Mouse (Mus musculus): Measurements from ENCODE around the gene Tle3.

The Tle3 gene

DNA sequence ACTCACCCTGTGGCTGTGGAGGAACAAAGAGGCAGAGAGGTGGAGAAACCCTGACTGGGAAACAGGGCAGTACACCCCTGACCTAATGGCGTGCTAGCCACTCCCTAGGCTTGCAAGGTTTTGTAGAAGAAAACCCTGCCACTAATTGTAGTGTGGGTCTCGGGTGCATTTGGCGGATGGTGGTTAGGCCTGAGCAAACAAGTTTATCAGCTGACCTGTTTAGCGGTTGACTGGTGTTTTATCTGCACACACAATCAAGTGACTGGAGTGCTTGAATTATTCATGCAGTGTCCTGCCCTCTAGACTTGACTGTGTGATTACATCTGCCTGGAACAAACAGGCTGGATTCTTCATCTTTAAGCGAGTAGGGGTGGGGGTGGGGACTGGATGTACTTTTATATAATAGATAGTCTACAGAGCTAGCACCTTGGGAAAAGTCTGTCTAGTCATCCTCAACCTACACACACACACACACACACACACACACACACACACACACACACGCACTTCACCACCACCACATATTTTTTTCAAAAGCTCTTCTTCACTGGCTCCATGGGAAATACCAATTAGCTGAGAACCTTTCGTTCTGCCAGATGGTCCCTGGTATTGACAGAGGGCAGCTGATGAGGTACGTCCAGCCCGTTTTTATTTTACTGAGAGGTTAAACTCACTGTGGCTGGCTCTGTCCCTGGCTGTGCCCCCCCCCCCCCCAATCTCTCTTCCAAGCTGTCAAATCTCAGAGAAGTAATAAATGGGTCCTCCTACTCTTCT is 5.7 kb downstream of the Tle3 start:
- peak; percentile 64 for DNase-seq

DNA sequence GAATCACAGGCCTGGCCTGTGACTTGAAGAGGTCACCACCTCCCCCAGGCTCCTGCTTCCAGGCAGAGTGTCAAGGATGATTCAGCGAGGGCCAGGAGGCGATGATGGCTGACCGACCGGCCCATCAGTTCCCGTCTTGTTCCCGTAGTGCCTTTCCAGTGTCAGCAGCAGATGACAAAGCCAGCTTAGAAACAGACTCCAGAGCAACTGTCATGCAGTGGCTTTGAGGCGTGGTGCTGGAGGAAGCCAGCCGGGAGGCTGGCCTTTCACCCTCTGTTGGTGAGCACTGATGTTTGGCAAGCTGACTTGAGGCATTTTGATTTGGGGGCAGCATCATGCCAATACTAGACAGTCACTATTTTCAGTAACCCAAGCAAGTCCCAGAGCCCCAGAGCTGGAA is 6.3 kb downstream of the Tle3 start:
- DNase-seq = no peak

DNA sequence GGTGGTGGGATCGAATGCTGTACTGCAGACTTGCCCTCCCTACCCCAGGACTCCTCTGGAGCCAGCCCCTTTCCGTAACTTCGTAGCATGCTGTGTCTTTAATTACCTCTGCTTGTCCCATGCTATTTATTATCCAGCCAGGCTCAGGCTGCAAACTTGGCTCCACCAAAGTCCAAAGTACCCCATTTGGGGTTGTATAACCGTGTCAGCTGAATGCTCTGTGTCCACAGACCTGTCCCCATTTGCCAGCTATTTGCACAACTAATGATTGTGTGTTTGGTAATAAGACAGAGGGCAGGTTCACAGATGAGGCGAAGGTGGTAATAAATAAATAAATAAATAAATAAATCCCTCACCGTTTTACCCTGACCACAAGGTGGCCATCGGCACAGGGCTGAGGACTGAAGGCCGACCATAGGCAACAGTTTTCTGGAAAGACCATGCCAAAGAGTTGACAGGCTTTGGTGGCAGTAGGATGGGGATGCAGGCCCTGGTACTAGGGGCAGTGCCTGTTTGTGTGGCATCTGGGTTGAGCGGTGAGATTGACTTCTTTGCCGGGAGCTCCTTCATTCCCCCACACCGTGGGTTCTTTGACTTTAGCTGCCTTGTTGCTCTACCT is 7.0 kb downstream of the Tle3 start:
- peak; percentile 69 for DNase-seq

DNA sequence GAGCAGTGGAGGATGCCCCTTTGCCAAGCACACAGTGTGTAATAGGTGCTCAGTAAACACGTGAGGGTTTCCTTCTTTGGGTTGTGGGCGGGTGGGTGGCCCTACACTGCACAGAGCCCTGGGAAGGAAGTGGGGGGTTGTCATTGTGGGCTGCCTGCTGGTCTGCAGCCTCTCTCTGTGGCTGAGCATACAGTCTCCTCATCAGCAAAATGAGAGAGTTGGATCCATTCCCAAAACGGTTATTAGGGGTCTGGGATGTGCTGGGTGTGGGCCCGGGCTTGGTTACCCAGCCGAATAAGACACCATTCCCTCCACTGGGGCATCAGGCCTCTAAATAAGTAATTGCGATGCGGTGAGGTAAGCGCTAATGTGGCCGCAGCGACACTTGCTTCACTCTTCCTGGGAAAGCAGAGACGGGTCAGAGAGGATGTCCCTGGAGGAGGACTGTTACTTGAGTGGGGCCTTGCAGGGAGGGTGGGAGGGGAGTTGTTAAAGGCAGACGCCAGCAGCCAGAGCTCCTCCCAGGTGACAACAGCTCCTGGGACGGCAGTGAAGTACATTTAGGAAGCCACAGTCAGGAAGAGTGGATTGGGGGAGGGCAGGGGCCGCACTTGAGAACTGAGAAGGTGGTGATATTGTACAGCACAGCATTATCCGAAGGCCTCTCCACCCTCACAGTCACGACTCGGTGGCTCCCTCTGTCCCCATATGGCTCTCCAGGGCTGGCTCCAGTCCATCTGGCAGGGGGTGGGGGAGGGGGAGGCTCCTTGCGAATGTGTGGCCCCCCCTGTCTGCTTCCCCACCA is 8.3 kb downstream of the Tle3 start:
- no peak for DNase-seq

DNA sequence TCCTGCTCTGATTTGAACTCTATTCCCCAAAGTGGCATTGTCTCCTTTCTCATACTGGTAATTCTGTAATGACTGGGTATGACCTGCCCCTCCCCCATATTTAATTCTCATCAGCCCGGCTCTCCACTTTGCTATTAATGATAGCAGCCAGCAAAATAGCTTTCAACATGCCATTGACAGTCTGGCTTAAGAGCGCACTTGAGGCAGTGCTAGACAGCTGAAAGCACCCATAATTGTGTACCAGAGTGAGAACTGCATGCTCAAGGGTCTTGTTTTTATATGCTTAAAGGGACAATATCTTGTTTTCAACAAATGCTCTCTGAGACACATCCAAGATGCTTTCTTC is 8.9 kb downstream of the Tle3 start:
- DNase-seq = no peak

DNA sequence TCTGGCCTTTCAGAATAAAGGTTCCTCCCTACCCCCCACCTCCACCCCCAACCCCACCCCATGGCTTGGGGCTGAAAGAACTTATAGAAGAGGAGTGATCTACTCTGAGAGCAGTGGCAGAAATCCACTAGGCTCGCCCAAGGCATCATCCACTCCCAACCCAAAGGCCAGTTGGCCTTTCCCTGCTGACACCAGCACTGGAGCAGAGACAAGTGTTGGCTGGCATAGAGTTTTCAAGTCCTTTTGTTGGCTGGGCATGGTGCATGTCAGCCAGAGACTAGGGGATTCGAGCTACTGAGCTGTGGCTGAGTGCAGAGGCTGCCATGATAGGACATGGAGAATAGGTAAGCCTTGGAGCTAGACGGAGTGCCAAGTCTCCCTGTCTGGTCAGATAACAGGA is 9.3 kb downstream of the Tle3 start:
- no peak for DNase-seq

DNA sequence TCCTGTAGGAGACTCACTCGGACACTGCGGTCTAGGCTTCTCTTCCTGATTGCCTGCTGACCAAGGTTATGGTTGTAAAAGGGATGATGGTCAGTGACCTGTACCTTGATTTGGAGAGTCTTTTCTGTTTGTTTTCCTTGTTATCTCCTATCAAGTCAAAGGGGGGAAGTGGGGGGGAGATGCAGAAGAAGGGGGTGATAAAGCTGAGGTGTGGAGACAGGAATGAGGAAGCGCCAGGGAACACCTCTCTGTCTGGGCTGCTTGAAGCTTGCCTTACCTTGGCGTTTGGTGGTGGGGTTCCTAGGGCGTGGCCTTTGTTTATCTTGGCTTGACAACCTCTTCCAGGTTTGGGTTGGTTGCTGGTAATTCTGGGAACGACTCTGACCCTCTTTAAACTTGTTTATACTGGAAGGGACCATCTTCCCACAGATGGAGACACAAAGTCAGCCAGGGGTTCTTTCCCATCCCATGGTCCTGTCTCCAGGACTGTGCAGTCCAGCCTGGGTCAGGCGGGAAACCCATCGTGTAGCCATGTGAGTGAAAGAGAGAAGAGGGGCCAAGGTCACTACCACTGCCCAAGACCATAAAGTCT is 10.5 kb downstream of the Tle3 start:
- DNase-seq = no peak

DNA sequence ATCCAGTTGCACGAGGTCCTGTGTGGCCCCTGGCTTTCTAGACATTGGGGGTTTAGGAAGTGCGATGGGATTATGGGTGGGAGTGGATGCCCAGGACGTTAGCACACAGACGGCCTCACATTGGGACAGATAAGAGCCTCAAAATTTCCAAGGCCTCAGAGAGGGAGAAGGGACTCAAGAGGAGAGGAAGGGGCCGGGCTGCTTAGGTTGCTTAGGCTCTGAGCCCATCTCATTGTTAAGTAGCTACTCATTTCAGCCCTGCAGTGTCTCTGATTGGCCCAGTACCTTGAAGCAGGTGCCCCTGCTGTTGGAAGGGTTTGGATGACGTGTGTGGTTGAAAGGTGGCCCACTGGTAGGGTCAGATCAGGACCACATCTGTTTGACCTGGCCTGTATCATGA is 11.9 kb downstream of the Tle3 start:
- DNase-seq = no peak

DNA sequence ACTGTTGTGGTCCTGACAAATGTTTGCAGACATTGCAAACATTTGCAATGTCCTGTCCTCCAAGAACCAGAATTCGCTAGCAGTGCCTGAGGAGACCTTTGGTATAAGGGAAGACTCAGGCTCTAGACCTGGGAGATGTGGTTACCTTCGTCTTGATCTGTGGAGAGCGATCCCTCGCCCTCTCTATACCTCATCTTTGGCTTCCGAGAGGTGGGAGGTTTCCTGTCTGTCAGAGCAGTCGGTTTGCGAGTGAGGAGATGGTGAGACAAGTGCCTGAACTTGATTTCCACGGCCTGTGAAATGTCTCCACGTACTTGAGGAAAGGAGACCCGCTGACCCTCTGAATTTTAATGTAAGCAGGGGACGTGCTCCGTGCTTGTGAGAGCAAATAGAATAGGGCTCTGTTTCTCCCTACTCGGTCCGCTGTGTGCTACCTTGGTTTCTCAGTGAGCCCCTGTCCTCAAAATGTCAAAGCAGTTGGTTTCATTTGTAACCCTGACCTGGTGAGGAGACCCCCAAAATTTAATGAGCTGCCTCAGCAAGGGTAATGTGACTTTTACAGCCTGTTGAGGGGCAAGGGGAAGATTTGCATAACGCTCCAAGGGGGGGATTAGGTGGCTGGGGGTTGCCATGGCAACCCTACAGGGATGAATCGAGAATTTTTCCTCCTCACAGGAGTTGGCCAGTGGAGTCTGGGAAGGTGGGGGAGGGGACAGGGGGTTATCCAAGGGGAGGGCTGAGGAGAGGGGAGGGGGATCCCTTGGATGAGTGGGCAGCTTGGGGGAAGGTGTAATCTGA is 12.7 kb downstream of the Tle3 start:
- no peak for DNase-seq

DNA sequence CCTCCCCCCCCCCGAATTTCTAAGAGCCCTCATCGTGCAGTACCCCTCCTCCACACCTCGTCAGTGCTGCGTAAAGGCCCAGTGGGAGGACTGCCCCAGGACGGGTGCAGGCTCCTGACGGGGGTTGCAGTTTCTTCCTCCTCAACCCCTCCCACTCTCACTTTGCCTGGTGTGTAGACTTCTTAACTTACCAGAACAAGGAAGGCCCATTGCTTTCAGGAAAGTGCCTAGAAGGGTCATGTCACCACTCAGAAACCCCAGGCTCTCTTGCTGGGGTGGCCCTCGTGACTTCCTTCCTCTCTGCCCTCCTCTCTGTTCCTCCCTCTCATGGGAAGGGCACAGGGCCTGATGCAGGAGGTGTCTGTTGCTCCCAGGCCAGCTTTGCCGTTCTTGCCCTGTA is 13.6 kb downstream of the Tle3 start:
- no peak for DNase-seq

DNA sequence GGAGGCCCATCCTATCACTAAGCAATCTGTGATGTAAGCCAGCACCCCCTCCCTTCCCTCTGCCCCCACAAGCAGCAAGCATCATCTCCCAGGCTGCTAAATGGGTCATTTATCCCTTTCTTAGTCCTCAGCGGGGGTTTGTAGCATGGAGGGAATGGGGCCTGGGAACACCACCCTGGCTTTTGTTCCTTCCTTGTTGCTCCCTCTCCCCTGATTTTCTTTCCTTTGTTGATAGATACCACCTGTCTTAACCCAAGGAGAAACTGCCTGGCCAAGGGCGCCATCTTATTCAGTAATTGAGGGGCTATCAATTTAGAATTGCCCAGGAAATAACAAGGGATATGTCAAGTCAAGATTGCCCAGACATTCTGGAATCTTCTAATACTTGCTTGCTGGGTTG is 14.1 kb downstream of the Tle3 start:
- DNase-seq = no peak

DNA sequence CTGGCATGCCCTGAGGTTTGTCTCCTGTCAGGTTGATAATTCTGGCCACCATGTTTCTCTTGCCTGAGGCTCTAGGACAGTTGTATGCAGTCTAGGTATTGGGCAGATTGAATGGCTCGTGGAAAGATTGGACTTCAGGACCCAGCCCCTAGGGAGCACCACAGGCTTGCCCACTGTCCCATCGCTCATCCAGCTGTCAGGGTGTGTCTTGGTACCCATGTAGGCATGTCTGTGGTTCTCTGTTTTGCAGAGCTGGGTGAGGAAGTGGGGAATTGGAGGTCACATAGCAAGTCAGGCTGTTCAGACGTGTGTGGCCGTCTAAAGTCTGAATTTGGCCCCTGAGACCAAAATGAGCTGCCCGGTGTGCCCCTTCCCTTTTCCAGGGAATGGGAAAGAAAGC is 15.6 kb downstream of the Tle3 start:
- DNase-seq = no peak

DNA sequence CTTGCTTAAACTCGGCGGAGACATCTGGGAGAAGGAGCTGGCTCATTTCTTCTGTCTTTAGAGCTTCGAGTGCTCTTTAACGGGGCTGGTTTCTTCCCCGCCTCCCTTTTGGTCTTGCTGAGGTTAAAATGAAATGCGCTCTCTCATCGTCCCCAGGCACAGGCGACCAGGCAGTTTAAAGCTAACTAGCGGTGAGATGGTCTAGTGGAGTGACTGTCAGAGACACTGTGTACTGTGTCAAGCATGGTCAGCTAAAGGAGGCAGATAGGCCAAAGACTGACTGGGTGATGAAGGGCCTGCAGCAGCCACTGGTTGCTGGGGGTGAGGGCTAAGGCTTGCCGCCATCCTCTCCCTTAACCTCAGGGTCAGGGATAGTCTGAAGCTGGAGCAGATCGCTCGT is 16.0 kb downstream of the Tle3 start:
- no peak for DNase-seq

DNA sequence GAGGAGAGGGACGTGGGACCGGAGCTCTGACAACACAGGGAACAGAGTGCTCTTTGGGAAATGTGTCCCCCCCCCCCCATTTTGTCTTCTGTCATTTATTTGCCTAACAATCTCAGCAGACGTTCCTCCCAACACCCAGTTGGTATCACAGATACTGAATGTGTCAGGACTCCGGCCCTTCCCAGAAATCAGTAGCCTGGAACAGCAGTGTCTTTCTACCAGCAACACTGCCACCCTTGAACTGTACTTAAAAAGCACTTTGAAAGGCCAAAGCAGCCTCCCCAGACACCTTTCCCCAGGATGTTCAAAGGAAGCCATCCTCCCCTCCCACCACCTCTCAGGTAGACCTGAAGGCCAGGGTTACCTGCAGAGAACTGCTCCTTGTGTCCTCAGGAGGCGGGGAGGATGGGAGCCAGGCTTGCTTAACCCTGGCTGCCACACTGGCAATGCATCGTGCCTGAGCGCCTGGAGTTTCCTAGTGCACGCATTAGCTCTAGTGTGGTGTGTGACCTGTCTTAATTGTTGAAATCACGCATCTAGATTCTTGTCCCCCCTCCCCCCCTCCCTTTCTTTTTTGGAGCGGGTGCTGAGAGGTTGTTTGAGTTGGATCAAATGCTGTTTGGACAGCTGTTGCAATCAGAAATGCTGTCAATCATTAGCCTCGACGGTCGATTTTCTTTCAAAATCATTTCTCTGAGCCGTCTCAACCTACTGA is 16.7 kb downstream of the Tle3 start:
- DNase-seq = no peak

DNA sequence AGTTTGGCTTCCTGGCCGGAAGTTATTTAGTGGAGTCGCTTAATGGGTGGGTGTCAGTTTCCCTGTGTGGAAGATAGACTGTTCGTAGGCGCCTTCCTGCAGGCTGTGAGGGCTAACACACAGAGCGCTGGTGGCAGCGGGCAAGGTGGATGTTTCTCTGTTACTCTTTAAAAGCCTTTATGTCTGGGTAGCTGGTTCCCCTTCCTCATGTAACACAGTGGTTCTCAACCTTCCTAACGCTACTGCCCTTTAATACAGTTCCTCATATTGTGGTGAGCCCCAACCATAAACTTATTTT is 17.2 kb downstream of the Tle3 start:
- DNase-seq = no peak

DNA sequence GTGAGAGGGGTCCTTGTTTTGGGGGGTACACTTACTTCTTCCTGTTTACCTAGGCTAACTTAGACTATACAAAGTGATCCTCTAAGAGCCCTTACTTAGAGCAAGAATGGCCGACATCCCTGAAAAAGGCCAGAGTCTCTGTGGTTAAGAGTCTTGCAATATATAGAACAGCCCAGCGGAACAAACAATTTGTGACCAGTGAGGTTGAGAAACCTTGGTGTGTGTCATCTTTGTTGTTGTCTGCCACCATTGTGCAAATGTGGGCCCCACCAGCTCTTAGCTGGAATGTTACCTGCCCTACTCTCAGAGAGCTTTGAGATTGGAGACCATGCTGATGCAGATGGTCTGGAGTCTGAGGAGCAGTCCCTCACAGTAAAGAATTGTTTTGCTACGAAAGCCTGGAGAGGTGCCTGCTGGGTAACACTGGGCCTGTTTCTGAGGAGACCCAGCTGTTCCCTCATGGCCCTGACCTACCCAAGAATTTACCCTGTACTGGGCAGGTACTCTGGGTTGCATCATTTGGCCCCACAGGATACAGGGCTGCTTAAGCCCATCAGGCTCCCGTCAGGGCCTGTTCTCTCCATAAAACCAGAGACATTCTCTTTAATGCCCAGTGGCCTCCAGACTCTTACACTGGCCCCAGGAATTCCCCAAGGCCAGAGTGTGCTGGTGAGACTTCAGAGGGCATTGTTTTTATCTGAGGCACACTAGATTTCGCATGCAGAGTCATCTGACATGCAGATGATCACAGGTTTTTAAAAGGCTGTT is 19.6 kb downstream of the Tle3 start:
- no peak for DNase-seq

DNA sequence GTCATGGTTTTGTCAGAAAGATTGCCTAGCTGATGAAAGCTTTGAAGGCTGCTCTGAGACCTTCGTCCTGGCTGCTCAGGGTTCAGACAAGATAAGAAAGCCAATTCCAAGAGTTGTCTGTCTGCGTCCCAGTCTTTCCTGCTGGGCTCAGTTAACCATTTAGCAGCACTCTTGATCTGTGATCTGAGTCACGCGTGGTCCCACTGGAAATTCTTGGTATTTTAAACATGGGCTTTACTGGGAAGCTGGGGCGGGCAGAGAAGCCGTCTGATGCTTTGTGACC is 20.1 kb downstream of the Tle3 start:
- DNase-seq = no peak

DNA sequence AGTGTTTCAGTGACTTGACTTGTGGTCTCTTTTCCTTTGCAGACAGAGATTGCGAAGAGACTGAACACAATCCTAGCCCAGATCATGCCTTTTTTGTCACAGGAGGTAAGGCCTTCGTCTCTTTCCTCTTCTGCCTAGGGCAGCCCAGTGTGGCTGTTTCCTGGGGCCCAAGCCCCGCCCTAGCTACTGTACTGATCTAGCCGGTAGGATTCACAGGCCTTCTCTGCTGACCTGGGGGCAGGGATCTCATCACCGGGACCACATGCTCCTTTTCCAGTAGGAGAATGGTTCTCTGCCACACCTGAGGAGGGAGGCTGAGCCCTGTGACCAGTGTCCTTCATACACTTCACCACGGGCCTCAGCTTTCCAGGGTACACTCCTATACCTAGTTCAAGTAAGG is 21.0 kb downstream of the Tle3 start:
- no peak for DNase-seq

DNA sequence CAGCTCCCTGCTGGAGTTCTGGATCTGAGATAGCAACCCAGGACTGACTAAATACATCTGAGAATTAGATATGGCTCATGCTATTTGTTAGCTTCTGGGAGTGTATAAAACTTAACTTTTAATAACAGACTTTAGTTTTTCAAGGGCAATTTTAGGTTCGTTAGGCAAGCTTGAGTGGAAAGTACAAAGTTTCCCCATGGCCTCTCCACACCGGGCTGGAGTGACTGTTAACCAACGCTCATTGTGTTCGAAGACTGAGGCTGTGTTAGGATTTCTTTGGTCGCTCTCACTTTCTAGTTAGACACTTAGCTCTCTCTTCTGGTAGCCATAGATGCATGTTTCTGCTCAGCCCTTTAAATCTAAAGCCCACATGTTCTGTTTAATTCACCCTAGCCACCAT is 21.7 kb downstream of the Tle3 start:
- DNase-seq = no peak

DNA sequence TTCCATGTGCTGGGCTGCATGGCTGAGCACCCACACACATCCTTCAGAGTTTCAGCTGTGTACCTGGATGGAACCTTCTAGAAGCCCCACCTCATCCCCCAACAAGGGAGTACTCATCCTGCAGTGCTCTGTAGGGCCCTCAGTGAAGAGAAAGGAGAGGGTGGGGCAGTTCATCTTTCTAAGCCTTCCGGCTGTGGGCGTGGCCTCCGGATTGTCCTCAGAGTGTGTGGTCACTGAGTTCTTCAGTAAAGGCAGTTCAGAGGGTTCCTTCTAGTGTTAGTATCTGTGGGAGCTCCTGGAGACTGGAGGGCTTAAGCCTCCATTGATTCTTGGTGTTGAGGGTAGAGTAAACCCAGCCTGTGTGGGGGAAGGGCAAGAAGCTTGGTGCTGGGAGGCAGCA is 22.9 kb downstream of the Tle3 start:
- DNase-seq = no peak

DNA sequence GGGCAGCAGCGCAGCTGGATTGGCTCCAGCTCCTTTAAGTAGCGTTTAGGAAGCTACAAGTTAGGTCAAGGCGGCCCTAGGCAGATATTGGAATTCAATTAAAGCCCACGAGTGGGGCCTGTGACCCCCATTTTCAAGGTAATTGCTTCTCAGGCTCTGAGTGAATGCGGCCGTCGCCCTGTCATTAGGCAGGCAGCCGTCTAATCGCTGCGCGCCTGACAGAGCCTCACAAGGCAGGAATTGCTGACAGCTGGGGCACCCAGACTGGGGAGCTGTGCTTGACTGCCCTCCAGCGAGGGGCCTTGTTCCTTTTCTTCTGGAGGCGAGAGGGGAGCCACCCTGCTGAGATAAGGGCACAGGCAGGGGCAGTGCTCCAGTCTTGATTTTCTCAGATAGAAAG is 24.3 kb downstream of the Tle3 start:
- DNase-seq = no peak

DNA sequence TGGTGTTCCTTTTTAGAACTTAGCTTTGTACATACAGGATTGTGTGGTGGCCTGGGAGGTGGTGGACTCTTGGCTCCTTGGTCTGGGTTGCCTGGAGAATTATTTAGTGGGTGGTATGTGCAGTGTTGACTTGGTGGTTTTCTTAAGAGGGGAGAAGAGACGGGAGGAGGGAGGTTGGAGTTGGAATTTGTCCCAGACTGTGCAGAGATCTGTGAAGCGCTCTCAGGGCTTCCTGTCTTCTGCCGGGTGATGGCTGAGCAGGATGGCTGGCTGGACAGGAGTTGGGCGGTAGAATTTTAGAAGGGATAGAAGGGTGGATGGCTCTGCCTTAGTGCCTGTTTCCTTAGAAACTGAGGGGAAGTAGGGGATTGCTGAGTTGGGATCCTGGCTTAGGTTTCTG is 25.0 kb downstream of the Tle3 start:
- DNase-seq = no peak

Data from kidney, adult 18-20 months (tissue).